Comparison of ENCODE assay signal across 10 mouse cellular contexts in genomic region chr2:152657398-152657797, GRCm38 (mm10). TPM values are rescaled to one million over a fixed set of nuclear protein-coding genes. Genes with fewer than 3 reads are reported as not detected.
DNase-seq lines count a peak whose midpoint lies in the region; ATAC-seq and TF ChIP-seq lines count a peak whose summit lies in the region.
"Had no signal": no experiment of that assay in that cellular context is flagged by ENCODE, and none has a peak within 500 bp of the region (broad histone marks: within the 10 kb centered on the region; RNA-seq: fewer than 3 reads in every experiment).

No protein-coding gene starts in this region.

- H3K36me3 ChIP-seq in kidney, embryonic 15.5 days = no peaks in the 10 kb centered on the region
- no peaks in the 10 kb centered on the region for H3K36me3 ChIP-seq in E14TG2a.4 (ENCODE audit: insufficient read depth, low read length)
- H3K36me3 ChIP-seq: embryonic facial prominence, embryonic 12.5 days; heart, embryonic 15.5 days had no signal

- peak; percentile 41 for TF ChIP-seq CTCF in E14TG2a.4 (conservative IDR thresholded peaks at IDR 0.05; ENCODE audit: low read length)
- no peak for TF ChIP-seq CTCF in cerebellum, adult 2 months (IDR thresholded peaks at IDR 0.05; ENCODE audit: borderline replicate concordance, insufficient read depth, low read depth, low read length)

- H3K27ac ChIP-seq in kidney, embryonic 15.5 days = no peak overlapping the region
- H3K27ac ChIP-seq in cerebellum, adult 2 months (ENCODE audit: insufficient read depth, low read length) = no peak overlapping the region
- H3K27ac ChIP-seq: embryonic facial prominence, embryonic 12.5 days; heart, embryonic 15.5 days had no signal

- no peak overlapping the region for H3K9ac ChIP-seq in kidney, embryonic 15.5 days
- H3K9ac ChIP-seq: embryonic facial prominence, embryonic 12.5 days; heart, embryonic 15.5 days had no signal

- TF ChIP-seq POLR2A in cerebellum, adult 2 months (IDR thresholded peaks at IDR 0.05; ENCODE audit: borderline replicate concordance, insufficient read depth, low read length) = no peak

- ATAC-seq in kidney, embryonic 15.5 days (replicated peaks; ENCODE audit: low FRiP score) = no peak

- no peak overlapping the region for H3K4me3 ChIP-seq in kidney, embryonic 15.5 days (replicated peaks)
- no peak overlapping the region for H3K4me3 ChIP-seq in E14TG2a.4 (replicated peaks; ENCODE audit: low read length)
- H3K4me3 ChIP-seq in cerebellum, adult 2 months (replicated peaks; ENCODE audit: insufficient read depth, low read depth, low read length) = no peak overlapping the region
- H3K4me3 ChIP-seq: embryonic facial prominence, embryonic 12.5 days; heart, embryonic 15.5 days had no signal

- no peaks in the 10 kb centered on the region for H3K27me3 ChIP-seq in kidney, embryonic 15.5 days
- peaks cover 8% of the 10 kb centered on the region; the same call in 1 of the 2 replicates for H3K27me3 ChIP-seq in E14TG2a.4 (ENCODE audit: insufficient read depth, low read length)
- H3K27me3 ChIP-seq in cerebellum, adult 2 months (ENCODE audit: control insufficient read depth, insufficient read depth, low read length) = no peaks in the 10 kb centered on the region
- H3K27me3 ChIP-seq: embryonic facial prominence, embryonic 12.5 days; heart, embryonic 15.5 days had no signal

- H3K9me3 ChIP-seq in kidney, embryonic 15.5 days (replicated peaks) = no peaks in the 10 kb centered on the region
- H3K9me3 ChIP-seq in E14TG2a.4 (ENCODE audit: low read length) = peaks cover 6% of the 10 kb centered on the region; the same call in 1 of the 2 replicates
- H3K9me3 ChIP-seq: embryonic facial prominence, embryonic 12.5 days; heart, embryonic 15.5 days had no signal

- 67% methylated on average over 10 of the region's 10 CpGs for WGBS in kidney, embryonic 15.5 days
- WGBS in cerebellum, adult 2 months = 64% methylated on average over 10 of the region's 10 CpGs

- H3K4me1 ChIP-seq in kidney, embryonic 15.5 days = peaks cover 25% of the 10 kb centered on the region
- H3K4me1 ChIP-seq in E14TG2a.4 (replicated peaks; ENCODE audit: low read depth, low read length) = peaks cover 14% of the 10 kb centered on the region
- no peaks in the 10 kb centered on the region for H3K4me1 ChIP-seq in cerebellum, adult 2 months (ENCODE audit: control insufficient read depth, insufficient read depth, low read length)

- peak; percentile 49 for DNase-seq in kidney, postnatal 14 days
- DNase-seq in WW6 (ENCODE audit: low read depth, low spot score) = peak; percentile 24
- DNase-seq in lung, postnatal 14 days = peak; percentile 68
- no peak for DNase-seq in cerebellum, adult 11-12 months
- no peak for DNase-seq in cerebellum, adult 2 months

- H3K4me2 ChIP-seq in kidney, embryonic 15.5 days = no peak overlapping the region
- H3K4me2 ChIP-seq: embryonic facial prominence, embryonic 12.5 days; heart, embryonic 15.5 days had no signal

RNA-seq across cellular contexts. Expression of gene H13, which starts 11.9 kb away (rescaled TPM):
- 141 and 147 TPM in 2 replicates for polyA plus RNA-seq in kidney, embryonic 15.5 days (2015; fragmentation: Nextera tagmentation; extraction: Ambion mirVana)
- polyA plus RNA-seq in cerebellum, adult 2 months (2012; rRNA removed) = 80.5 and 83.5 TPM in 2 replicates

RNA-seq across cellular contexts. Expression of gene Mcts2, which starts 29.4 kb away (rescaled TPM):
- polyA plus RNA-seq in kidney, embryonic 15.5 days (2015; fragmentation: Nextera tagmentation; extraction: Ambion mirVana) = 29.5 and 31.0 TPM in 2 replicates
- polyA plus RNA-seq in cerebellum, adult 2 months (2012; rRNA removed) = 19.2 and 19.9 TPM in 2 replicates

RNA-seq across cellular contexts. Expression of gene Rem1, which starts 30.6 kb away (rescaled TPM):
- 59.1 and 62.5 TPM in 2 replicates for polyA plus RNA-seq in kidney, embryonic 15.5 days (2015; fragmentation: Nextera tagmentation; extraction: Ambion mirVana)
- polyA plus RNA-seq in cerebellum, adult 2 months (2012; rRNA removed) = 0.76 and 0.90 TPM in 2 replicates

RNA-seq across cellular contexts. Expression of gene Defb25, which starts 34.5 kb away (rescaled TPM):
- 23.2 and 25.2 TPM in 2 replicates for polyA plus RNA-seq in kidney, embryonic 15.5 days (2015; fragmentation: Nextera tagmentation; extraction: Ambion mirVana)
- not detected in 2 replicates for polyA plus RNA-seq in cerebellum, adult 2 months (2012; rRNA removed)
- polyA plus RNA-seq: embryonic facial prominence, embryonic 12.5 days had no signal

RNA-seq across cellular contexts. Expression of gene Defb36, which starts 53.3 kb away (rescaled TPM):
- polyA plus RNA-seq in kidney, embryonic 15.5 days (2015; fragmentation: Nextera tagmentation; extraction: Ambion mirVana) = 0.67 and 0.88 TPM in 2 replicates
- polyA plus RNA-seq in cerebellum, adult 2 months (2012; rRNA removed) = not detected in 2 replicates
- polyA plus RNA-seq: embryonic facial prominence, embryonic 12.5 days; heart, embryonic 15.5 days; limb, embryonic 14.5 days had no signal

Comparison
In these comparisons a context has a peak if more than half of its experiments do, and no peak if none do; other contexts are left out.
1. DNase-seq: peak in kidney, postnatal 14 days (single experiment), WW6 (single experiment) and lung, postnatal 14 days (single experiment); none in cerebellum, adult 11-12 months (single experiment) and cerebellum, adult 2 months (0 of 2).
2. RNA of gene Rem1, which starts 30.6 kb away (polyA plus RNA-seq): 59.1 to 62.5 TPM in kidney, embryonic 15.5 days; 0.76 to 0.90 TPM in cerebellum, adult 2 months; every median in the first group is over 10 times any median in the second.